8 mouse cellular contexts compared by ENCODE assay signal in the genomic region with DNA sequence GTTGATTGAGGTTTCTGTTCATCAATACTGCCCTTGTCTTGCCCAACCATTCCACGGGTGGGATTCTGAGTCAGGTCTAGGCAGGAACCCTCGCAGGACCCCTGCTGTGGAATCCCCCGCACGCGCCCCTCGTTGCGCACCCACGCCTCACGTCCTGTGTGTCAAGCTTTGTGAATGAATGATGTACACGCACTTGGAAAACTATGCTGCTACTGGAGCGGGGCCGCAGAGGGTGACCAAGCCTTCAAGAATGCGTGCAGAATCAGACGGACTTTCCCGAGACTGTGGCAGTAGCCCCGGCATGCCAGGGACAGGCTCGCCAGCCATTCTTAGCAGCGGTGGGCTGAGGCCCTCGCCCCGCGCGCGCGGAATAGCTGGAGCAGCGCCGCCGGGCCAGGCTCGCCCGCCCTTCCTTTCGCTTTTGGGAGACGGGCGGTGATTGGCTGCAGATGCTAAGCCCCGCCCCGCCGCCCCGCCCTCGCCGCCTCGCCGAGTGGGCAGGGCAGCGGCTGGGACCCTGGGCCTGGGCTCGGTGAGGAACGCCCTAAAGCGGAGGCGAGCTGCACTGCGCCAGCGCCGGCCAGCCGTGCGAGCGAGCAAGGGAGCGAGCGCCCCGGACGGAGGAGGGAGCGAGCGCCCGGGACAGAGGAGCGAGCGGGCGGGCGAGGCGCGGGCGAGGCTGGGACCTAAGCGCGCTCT. TPM values are rescaled to one million over a fixed set of nuclear protein-coding genes. Genes with fewer than 3 reads are reported as not detected.
A peak's percentile ranks its signal among the peaks of the same experiment; 100 is the strongest.
DNase-seq lines count a peak whose midpoint lies in the region; ATAC-seq lines count a peak whose summit lies in the region.

No protein-coding gene starts in this region.

- peak overlapping the region; percentile 92 for H3K4me2 ChIP-seq in hindbrain, embryonic 16.5 days (ENCODE audit: low read length)

- no peaks in the 10 kb centered on the region for H3K36me3 ChIP-seq in hindbrain, embryonic 16.5 days (ENCODE audit: control insufficient read depth, insufficient read depth, low read length)

- DNase-seq in WW6 (ENCODE audit: low read depth, low spot score), result peak; percentile 60
- DNase-seq in cerebellum, postnatal 4 days (ENCODE audit: low spot score in 2 of 2), result peak; percentile 80 to 92
- DNase-seq in gastrocnemius, adult 18-20 months (ENCODE audit: low spot score), result peak; percentile 95
- DNase-seq in left cerebral cortex, adult 18-20 months (ENCODE audit: low spot score in 2 of 2), result peak; percentile 87 to 92
- DNase-seq in lung, postnatal 4 days, result peak; percentile 99
- DNase-seq in retina, postnatal 1 day, result peak; percentile 95
- DNase-seq in urinary bladder, adult 18-20 months (ENCODE audit: low spot score in 2 of 2), result peak; percentile 95 to 97

- peaks cover 5% of the 10 kb centered on the region for H3K4me1 ChIP-seq in hindbrain, embryonic 16.5 days (ENCODE audit: control insufficient read depth, insufficient read depth, low read depth, low read length)

- H3K9ac ChIP-seq in hindbrain, embryonic 16.5 days (ENCODE audit: low read depth, low read length), result peak overlapping the region; percentile 62

- peak overlapping the region; percentile 56 for H3K4me3 ChIP-seq in hindbrain, embryonic 16.5 days (ENCODE audit: low read length)

- H3K27me3 ChIP-seq in hindbrain, embryonic 16.5 days (replicated peaks; ENCODE audit: control insufficient read depth, insufficient read depth, low read length), result peaks cover 47% of the 10 kb centered on the region

- H3K9me3 ChIP-seq in hindbrain, embryonic 16.5 days (ENCODE audit: control insufficient read depth, low read length), result no peaks in the 10 kb centered on the region

- under 1% methylated on average over 42 of the region's 67 CpGs for WGBS in hindbrain, embryonic 16.5 days

- H3K27ac ChIP-seq in hindbrain, embryonic 16.5 days (ENCODE audit: low read depth, low read length), result peak overlapping the region; percentile 45; the same call in 1 of the 2 replicates

- peak; percentile 98 for ATAC-seq in hindbrain, embryonic 16.5 days

RNA-seq across cellular contexts. Expression of a gene that starts 59.6 kb away (rescaled TPM):
- 10 to 100 TPM in 1 of 2 experiments, 1 to 10 TPM in 1; 6.8 to 15.2 TPM for total RNA-seq in gastrocnemius, adult 18-20 months (2021)
- polyA plus RNA-seq in hindbrain, embryonic 16.5 days (2015; fragmentation: Nextera tagmentation; extraction: Ambion mirVana), result 15.6 and 22.5 TPM in 2 replicates
- total RNA-seq in left cerebral cortex, adult 18-20 months (2021), result 1 to 10 TPM; 8.7 to 9.8 TPM

Comparison
In these comparisons a context has a peak if more than half of its experiments do, and no peak if none do; other contexts are left out.
1. Peak in every context shown above with its lines: DNase-seq, ATAC-seq, H3K4me3 ChIP-seq and H3K27ac ChIP-seq.